Mouse (Mus musculus) ES-E14 (cell line): Measurements from ENCODE around the gene Stx1b.

Source experiments
- CHD2 ChIP-seq: IDR thresholded peaks from 2 replicates; pipeline ENCODE4 v1.6.1; 2014; ENCODE audit warnings: mild to moderate bottlenecking, low read depth, low read length, inconsistent platforms
- HCFC1 ChIP-seq: IDR thresholded peaks from 2 replicates; pipeline ENCODE4 v1.6.1; 2012; ENCODE audit warnings: low read length, inconsistent platforms, borderline replicate concordance; ENCODE audit not compliant: insufficient read depth
- MAFK ChIP-seq: IDR thresholded peaks from 2 replicates; pipeline ENCODE4 v1.6.1; 2014; ENCODE audit warnings: mild to moderate bottlenecking, low read depth, low read length, inconsistent platforms; ENCODE audit not compliant: insufficient read depth
- ZC3H11A ChIP-seq: IDR thresholded peaks from 2 replicates; pipeline ENCODE4 v1.6.1; 2012; ENCODE audit warnings: low read depth, mild to moderate bottlenecking, inconsistent platforms, low read length, borderline replicate concordance
- ZNF384 ChIP-seq: IDR thresholded peaks from 2 replicates; pipeline ENCODE4 v1.6.1; 2012; ENCODE audit warnings: low read depth, low read length, inconsistent platforms

GRCm38 (mm10) chr7:127869149-127869810 lies 44.9 kb upstream of the Stx1b start:
- no peak for TF ChIP-seq CHD2
- TF ChIP-seq ZC3H11A: no peak
- TF ChIP-seq MAFK: no peak
- TF ChIP-seq ZNF384: no peak
- no peak for TF ChIP-seq HCFC1
